Mouse (Mus musculus) neural tube, embryonic 15.5 days (tissue): ENCODE measurements around the gene Cdx2. TPM values are rescaled to one million over a fixed set of nuclear protein-coding genes. Genes with fewer than 3 reads are reported as not detected.

Experiments
- ATAC-seq: fragments of 200-750 bp; cut with Nextera tagmentation; 2 replicates; pipeline ENCODE4 v1.8.0; 2017; ENCODE audit warnings: mild to moderate bottlenecking, moderate TSS enrichment, moderate library complexity; ENCODE audit not compliant: low FRiP score
- H3K27ac ChIP-seq: fragments of 300-500 bp; sonication (generic); replicated peaks from 2 replicates; pipeline ENCODE4 v1.5.1; 2015; ENCODE audit warnings: mild to moderate bottlenecking, inconsistent platforms
- H3K27me3 ChIP-seq: fragments of 300-500 bp; sonication (generic); replicated peaks from 2 replicates; pipeline ENCODE4 v1.6.1; 2015; ENCODE audit warnings: inconsistent platforms
- H3K36me3 ChIP-seq: fragments of 300-500 bp; sonication (generic); 2 replicates; pipeline ENCODE4 v1.6.1; 2015; ENCODE audit warnings: inconsistent platforms
- H3K4me1 ChIP-seq: fragments of 300-500 bp; sonication (generic); 2 replicates; pipeline ENCODE4 v1.6.1; 2015; ENCODE audit warnings: inconsistent platforms
- H3K4me2 ChIP-seq: fragments of 300-500 bp; sonication (generic); 2 replicates; pipeline ENCODE4 v1.6.1; 2015; ENCODE audit warnings: inconsistent platforms, mild to moderate bottlenecking, moderate library complexity
- H3K4me3 ChIP-seq: fragments of 300-500 bp; sonication (generic); replicated peaks from 2 replicates; pipeline ENCODE4 v1.5.1; 2015; ENCODE audit warnings: mild to moderate bottlenecking, inconsistent platforms
- H3K9ac ChIP-seq: fragments of 300-500 bp; sonication (generic); replicated peaks from 2 replicates; pipeline ENCODE4 v1.6.1; 2015; ENCODE audit warnings: mild to moderate bottlenecking, inconsistent platforms
- H3K9me3 ChIP-seq: fragments of 300-500 bp; sonication (generic); replicated peaks from 2 replicates; pipeline ENCODE4 v1.6.1; 2016; ENCODE audit warnings: inconsistent platforms
- WGBS: fragments of 180-500 bp; shearing (Covaris S2); methylation state at CpG from one replicate; pipeline ENCODE4 v1.1.7; 2015; ENCODE audit warnings: mixed read lengths; 5-methylcytosine and 5-hydroxymethylcytosine counted together
- polyA plus RNA-seq: library from polyadenylated mRNA; unstranded; fragments of >200 nt; fragmentation: Nextera tagmentation; extraction: Ambion mirVana; gene quantifications from 2 replicates; pipeline ENCODE4 v1.2.1, GENCODE M21; 2015

Cdx2 gene
- polyA plus RNA-seq, 1 experiment from 2014 or later = not detected

DNA sequence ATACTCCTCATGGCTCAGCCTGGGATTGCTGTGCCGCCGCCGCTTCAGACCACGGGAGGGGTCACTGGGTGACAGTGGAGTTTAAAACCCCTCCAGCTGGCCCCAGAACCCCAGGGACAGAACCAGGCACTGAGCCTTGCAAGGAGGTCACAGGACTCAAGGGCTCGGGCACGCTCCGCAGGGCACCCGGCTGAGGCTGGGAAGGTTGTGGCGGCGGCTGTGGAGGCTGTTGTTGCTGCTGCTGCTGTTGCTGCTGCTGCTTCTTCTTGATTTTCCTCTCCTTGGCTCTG is 5.3 kb downstream of the Cdx2 start:
- Histone ChIP-seq H3K9ac (no peak overlapping the region), H3K27me3 (peaks cover 95% of the 10 kb centered on the region), H3K36me3 (no peaks in the 10 kb centered on the region), H3K4me1 (peaks cover 25% of the 10 kb centered on the region), H3K4me3 (no peak overlapping the region), H3K9me3 (no peaks in the 10 kb centered on the region), H3K4me2 (no peak overlapping the region), H3K27ac (no peak overlapping the region)
- 4% methylated on average over 10 of the region's 10 CpGs for WGBS
- no peak for ATAC-seq

DNA sequence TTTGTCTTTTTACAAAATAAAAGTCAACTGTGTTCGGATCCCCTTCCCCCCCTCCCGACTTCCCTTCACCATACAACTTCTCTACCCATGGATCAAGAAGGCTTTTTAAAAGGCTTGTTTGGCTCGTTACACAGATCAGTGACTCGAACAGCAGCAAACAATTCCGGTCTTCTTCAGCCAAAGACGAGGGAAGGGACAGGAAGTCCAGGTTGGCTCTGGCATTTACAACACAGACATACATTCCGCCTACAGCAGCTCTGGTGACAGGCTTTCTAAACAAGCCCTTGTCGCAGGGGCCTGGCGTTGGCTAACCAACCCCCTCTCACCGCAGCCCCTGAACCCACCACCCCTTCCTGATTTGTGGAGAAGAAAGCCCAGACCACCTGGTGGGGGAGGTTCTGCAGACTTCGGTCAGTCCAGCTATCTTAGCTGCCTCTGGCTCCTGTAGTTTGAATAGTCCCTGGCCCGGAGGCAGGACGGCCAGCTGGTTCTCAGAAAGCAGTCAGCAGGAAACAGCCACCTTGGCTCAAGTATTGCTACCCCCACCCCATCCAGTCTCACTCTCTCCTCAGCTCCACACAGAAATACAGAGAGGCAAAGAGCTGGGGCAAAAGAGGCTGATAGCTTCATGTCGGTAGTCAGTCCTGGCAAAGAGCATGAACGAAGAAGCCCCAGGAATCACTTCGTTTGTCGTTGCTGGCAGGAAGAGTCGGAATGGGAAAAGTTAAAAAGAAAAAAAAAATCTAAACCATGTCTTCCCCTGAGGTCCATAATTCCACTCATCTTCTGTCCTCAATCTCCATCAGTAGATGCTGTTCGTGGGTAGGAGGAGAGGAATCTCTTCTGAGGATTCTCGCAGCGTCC is 5.9 kb downstream of the Cdx2 start:
- no peak for ATAC-seq
- Histone ChIP-seq H3K4me1 (peaks cover 19% of the 10 kb centered on the region), H3K27ac (no peak overlapping the region), H3K9me3 (no peaks in the 10 kb centered on the region), H3K4me2 (no peak overlapping the region), H3K36me3 (no peaks in the 10 kb centered on the region), H3K27me3 (peaks cover 91% of the 10 kb centered on the region), H3K4me3 (no peak overlapping the region), H3K9ac (no peak overlapping the region)
- WGBS = 4% methylated on average over 21 of the region's 21 CpGs

DNA sequence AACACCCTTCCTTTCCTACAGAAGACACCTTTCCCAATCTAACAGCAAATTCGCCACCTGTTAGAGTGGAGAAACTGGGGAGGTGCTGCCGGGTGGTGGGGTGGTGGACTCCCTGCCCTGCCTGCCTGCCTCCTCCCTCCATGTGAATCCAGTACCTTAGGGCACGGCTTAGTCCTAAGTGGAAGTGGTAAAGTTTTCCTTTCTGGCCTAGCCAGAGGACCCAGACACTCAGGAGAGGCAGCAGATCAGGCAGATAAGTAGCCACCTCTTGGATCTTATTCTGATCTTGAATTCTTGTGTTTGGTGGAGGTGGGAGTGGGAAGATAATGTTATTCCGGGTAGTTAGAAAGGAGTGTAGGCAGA is 7.1 kb downstream of the Cdx2 start:
- H3K36me3 ChIP-seq = no peaks in the 10 kb centered on the region
- H3K27ac ChIP-seq = no peak overlapping the region
- no peaks in the 10 kb centered on the region for H3K9me3 ChIP-seq
- no peak overlapping the region for H3K9ac ChIP-seq
- no peak overlapping the region for H3K4me3 ChIP-seq
- 4% methylated on average over 4 of the region's 4 CpGs for WGBS
- ATAC-seq = no peak
- peaks cover 15% of the 10 kb centered on the region for H3K4me1 ChIP-seq
- peak overlapping the region; percentile 44 for H3K4me2 ChIP-seq
- peaks cover 89% of the 10 kb centered on the region for H3K27me3 ChIP-seq

DNA sequence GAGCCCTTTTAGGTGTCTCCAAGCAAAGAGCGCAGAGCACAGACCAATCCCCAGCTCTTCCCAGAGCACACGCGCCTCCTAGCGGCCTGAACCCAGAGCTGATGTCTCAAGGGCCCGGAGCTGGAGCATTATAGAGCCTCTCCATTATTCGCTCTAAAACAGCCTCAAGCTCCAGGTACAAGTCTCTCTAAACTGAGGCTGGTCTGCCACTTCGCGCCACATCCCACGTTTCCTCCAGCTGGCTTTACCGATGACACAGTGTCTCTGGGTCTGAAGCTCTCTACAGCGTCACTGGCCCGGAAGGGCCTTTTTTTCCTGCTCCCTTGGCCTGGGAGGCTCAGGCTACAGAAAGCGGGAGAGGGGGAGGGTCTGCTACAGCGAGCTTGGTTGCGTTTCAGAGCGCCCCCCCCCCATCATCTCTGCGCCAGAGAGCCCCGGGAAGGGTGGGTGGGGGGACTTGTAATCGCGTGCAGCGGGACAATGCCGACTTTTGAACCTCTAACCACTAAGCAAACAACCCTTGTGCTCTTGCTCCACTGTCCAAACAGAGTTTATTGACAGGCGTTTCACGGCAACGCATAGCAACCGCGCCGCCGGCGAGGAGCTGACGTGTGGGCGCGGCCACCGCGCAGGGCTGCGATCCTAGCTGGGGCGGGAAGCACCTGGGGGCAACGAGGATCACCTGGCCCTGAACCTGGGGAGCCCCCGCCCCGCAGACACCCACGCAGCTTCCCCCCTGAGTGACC is 7.6 kb downstream of the Cdx2 start:
- no peak for ATAC-seq
- no peak overlapping the region for H3K9ac ChIP-seq
- no peak overlapping the region for H3K27ac ChIP-seq
- no peaks in the 10 kb centered on the region for H3K36me3 ChIP-seq
- peaks cover 9% of the 10 kb centered on the region for H3K4me1 ChIP-seq
- no peaks in the 10 kb centered on the region for H3K9me3 ChIP-seq
- peak overlapping the region; percentile 44 for H3K4me2 ChIP-seq
- 1% methylated on average over 41 of the region's 41 CpGs for WGBS
- H3K27me3 ChIP-seq = peaks cover 89% of the 10 kb centered on the region
- no peak overlapping the region for H3K4me3 ChIP-seq

DNA sequence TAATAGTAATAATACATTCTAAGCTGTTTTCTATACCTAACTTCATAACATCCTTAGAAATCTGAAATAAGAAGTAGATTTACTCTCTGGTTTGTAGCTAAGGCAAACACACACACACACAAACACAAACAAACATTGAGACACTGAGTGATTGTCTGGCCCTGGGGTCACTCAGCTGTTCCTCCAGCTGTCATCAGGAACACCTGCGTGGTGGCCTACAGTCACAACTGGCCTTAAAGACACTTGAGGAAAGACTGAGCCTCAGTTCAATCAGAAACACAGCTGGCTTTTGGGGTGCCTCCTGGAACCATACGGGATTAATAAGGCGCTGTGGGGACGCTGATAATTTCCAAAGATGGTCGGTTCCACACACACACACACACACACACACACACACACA is 9.8 kb downstream of the Cdx2 start:
- 74% methylated on average over 5 of the region's 5 CpGs for WGBS

DNA sequence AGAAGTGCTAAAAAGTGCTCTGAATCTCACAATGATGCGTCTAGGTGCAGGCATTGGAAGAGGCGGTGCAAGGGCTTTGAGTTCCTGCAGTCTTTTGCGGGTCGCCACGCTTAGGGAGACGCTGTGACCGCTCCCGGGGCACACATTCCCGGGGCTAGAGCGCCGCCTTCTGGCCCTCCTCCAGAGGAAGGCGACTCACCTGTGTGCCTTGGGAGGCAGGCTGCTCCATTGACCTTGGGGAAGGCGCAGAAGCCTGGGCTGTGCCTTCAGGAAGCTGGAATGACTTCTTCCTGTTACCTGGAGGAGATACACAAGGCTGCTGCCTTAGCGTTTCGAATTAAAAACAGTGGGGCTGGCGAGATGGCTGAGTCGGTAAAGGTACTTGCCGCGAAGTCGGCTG is 12.9 kb downstream of the Cdx2 start:
- no peak overlapping the region for H3K27ac ChIP-seq
- H3K9me3 ChIP-seq = no peaks in the 10 kb centered on the region
- H3K4me1 ChIP-seq = no peaks in the 10 kb centered on the region
- 28% methylated on average over 20 of the region's 20 CpGs for WGBS
- no peak overlapping the region for H3K9ac ChIP-seq
- no peak overlapping the region for H3K4me3 ChIP-seq
- H3K4me2 ChIP-seq = no peak overlapping the region
- no peak for ATAC-seq
- peaks cover 61% of the 10 kb centered on the region for H3K27me3 ChIP-seq
- no peaks in the 10 kb centered on the region for H3K36me3 ChIP-seq

More for the DNA sequence above, 9.8 kb downstream of the Cdx2 start:
- Histone ChIP-seq H3K27me3 (peaks cover 86% of the 10 kb centered on the region), H3K27ac (no peak overlapping the region), H3K4me3 (no peak overlapping the region), H3K4me2 (no peak overlapping the region), H3K9ac (no peak overlapping the region), H3K4me1 (peaks cover 7% of the 10 kb centered on the region), H3K36me3 (no peaks in the 10 kb centered on the region), H3K9me3 (no peaks in the 10 kb centered on the region)
- ATAC-seq = no peak

DNA sequence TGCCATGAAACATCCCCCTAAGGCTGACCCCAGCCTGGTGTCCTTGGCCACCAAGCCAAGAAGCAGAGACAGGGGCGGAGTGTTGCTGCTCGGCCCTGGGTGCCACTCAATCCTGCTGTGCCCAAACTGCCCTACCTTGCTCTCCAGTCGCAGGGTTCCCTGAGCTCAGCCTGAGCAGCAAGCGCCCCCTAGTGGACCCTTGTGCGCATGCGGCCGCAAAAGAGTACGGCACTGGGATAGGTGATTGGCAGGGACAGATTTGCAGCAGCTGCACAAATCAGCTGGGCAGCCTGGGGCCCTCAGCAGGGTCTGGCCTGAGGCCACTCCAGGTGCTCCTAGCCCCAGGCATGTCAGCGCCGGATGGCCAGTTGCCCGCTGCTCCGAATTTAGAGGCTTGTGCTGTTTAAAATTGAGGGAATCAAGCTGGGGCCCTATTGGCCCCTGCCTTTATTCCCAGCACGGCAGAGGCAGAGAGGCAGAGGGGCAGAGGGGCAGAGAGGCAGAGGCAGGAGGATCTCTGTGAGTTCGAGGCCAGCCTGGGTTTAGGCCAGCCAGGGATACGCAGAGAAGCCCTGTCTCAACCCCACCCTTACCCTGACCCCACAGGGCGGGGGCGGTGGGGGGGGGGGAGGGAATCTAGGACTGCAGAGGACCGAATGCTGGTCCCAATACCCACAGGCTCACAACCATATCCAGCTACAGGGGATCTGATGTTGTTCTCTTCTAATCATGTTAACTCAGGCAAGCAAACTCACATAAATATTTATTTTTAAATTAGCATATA is 13.8 kb downstream of the Cdx2 start:
- whole genome bisulfite sequencing = 21% methylated on average over 18 of the region's 18 CpGs
- Histone ChIP-seq H3K27ac (no peak overlapping the region), H3K4me2 (no peak overlapping the region), H3K36me3 (no peaks in the 10 kb centered on the region), H3K4me3 (no peak overlapping the region), H3K27me3 (peaks cover 53% of the 10 kb centered on the region), H3K9me3 (no peaks in the 10 kb centered on the region), H3K9ac (no peak overlapping the region), H3K4me1 (no peaks in the 10 kb centered on the region)
- peak; percentile 61 for ATAC-seq

DNA sequence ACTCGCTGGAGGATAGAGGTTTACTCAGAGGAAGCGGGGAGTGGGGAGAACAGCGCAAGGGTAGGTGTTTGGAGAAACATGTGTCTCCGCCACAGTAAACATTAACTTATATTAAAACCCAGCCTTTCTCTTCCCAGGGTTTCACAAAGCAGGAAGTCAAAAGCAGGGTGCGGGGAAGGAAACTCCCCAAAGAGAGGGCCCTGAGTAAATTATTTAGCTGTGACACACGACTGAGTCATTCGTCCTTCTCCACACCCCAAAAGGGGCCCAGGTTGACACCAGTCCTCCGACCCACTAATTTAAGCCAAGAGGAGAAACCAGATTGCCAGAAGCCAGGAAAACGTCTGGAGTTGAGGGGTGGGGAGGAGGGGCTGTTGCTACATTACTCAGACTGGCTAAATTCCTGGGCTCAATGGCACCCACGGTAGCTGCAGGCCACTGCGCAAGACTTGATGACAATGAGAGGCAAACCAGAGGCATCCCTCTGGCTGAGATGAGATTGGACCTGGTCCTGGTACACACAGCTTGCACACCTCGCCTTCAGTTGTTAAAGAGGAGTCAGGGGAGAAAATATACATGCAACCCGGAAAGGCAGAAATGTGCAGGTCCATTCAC is 14.5 kb downstream of the Cdx2 start:
- H3K36me3 ChIP-seq = no peaks in the 10 kb centered on the region
- WGBS = 56% methylated on average over 13 of the region's 13 CpGs
- peaks cover 46% of the 10 kb centered on the region for H3K27me3 ChIP-seq
- H3K9me3 ChIP-seq = no peaks in the 10 kb centered on the region
- H3K4me1 ChIP-seq = no peaks in the 10 kb centered on the region
- H3K4me3 ChIP-seq = no peak overlapping the region
- ATAC-seq = no peak
- H3K4me2 ChIP-seq = no peak overlapping the region
- H3K27ac ChIP-seq = no peak overlapping the region
- H3K9ac ChIP-seq = no peak overlapping the region

DNA sequence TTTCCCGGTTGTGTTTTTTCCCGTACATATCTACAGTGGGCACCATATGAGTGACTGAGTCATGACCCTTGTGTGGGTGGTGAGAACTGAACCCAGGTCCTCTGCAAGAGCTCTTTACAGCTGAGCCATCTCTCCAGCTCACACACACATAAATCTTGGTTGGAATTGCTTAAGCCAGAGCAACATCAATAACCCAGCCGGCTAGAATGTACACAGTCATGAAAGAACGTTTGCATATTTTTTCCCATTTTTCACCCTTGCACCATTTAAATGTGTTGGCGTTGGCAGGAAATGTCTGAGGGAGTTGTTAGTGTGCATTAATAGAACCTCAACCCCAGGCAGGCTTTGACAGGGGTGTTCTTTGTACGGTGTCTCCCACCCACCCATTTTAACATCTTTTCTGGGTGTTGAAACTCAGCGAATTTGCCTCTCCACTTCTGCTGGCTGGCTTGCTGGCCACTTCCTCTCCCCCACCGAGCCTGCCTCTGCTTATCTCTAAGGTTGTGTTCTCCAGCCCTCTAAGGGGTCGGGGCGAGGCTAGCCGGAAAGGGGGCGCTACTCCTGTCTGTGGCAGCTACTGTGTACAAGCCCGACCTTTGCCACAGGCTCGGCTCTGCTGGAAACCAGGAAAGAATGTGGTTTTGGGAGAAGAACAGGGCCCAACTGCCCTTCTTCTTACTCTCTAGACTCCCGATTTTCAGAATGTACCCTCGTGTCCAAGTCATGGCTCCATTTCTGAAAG is 15.1 kb downstream of the Cdx2 start:
- WGBS = 43% methylated on average over 16 of the region's 16 CpGs
- H3K4me2 ChIP-seq = no peak overlapping the region
- no peak overlapping the region for H3K27ac ChIP-seq
- no peak overlapping the region for H3K4me3 ChIP-seq
- H3K36me3 ChIP-seq = no peaks in the 10 kb centered on the region
- peaks cover 41% of the 10 kb centered on the region for H3K27me3 ChIP-seq
- H3K4me1 ChIP-seq = no peaks in the 10 kb centered on the region
- no peaks in the 10 kb centered on the region for H3K9me3 ChIP-seq
- no peak for ATAC-seq
- no peak overlapping the region for H3K9ac ChIP-seq

DNA sequence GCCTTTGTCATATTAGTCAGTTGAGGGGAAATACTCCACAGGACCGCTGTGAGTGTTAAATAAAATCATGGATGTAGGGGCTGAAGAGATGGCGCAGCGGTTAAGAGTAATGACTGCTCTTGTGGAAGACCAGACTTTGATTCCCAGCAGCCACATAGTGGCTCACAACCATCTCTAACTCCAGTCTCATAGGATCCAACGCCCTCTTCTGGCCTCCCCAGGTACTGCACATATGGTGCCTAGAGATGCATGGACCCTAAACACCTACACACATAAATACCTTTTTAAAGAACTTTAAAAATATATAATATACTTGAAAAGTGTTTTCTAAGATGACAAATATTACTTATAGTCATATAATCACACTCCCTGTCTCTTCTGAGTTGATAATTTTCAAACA is 22.7 kb downstream of the Cdx2 start:
- Histone ChIP-seq H3K4me1 (no peaks in the 10 kb centered on the region), H3K4me2 (no peak overlapping the region), H3K9me3 (no peaks in the 10 kb centered on the region), H3K9ac (no peak overlapping the region), H3K27ac (no peak overlapping the region), H3K36me3 (no peaks in the 10 kb centered on the region), H3K4me3 (no peak overlapping the region), H3K27me3 (peaks cover 29% of the 10 kb centered on the region)
- WGBS = 78% methylated on average over 4 of the region's 4 CpGs
- ATAC-seq = no peak

DNA sequence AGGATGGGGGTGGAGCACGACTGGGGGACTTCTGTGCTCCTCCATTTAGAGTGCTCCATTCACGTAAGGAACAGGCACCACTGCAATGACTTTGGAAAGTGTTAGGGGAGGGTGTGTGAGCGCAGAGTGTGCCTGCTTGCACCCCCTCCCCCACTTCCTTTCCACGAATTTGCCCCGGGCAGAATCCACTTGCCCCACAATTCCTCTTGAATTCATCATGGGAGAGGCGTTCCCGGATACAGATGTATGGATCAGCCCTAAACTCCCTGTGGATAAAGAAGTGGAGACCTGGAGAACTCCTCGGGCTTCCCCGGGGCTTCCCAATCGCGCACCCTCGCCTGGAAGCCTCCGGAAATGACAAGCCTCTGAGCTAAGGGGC is 29.5 kb downstream of the Cdx2 start:
- no peak for ATAC-seq
- H3K36me3 ChIP-seq = no peaks in the 10 kb centered on the region
- no peak overlapping the region for H3K27ac ChIP-seq
- H3K4me1 ChIP-seq = no peaks in the 10 kb centered on the region
- H3K9ac ChIP-seq = no peak overlapping the region
- H3K9me3 ChIP-seq = no peaks in the 10 kb centered on the region; the same call in 1 of the 2 replicates
- no peak overlapping the region for H3K4me2 ChIP-seq
- WGBS = 2% methylated on average over 13 of the region's 13 CpGs
- H3K27me3 ChIP-seq = peaks cover 87% of the 10 kb centered on the region
- no peak overlapping the region for H3K4me3 ChIP-seq
